Mouse (Mus musculus) erythroblast, embryonic 14.5 days (primary cell): Measurements from ENCODE around the gene Ipo13. TPM values are rescaled to one million over a fixed set of nuclear protein-coding genes. Genes with fewer than 3 reads are reported as not detected.

Experiments used
- H3K27me3 ChIP-seq: 2 replicates; pipeline ENCODE4 v1.6.1; 2012; ENCODE audit warnings: inconsistent platforms; ENCODE audit not compliant: control insufficient read depth
- H3K36me3 ChIP-seq: 2 replicates; pipeline ENCODE4 v1.6.1; 2012; ENCODE audit warnings: mild to moderate bottlenecking, inconsistent platforms; ENCODE audit not compliant: control insufficient read depth
- H3K4me1 ChIP-seq: 2 replicates; pipeline ENCODE4 v1.6.1; 2012; ENCODE audit warnings: inconsistent platforms; ENCODE audit not compliant: control insufficient read depth
- H3K4me3 ChIP-seq: replicated peaks from 2 replicates; pipeline ENCODE3; 2012; ENCODE audit warnings: moderate library complexity, mild to moderate bottlenecking, inconsistent platforms
- H3K9me3 ChIP-seq: 2 replicates; pipeline ENCODE4 v1.6.1; 2012; ENCODE audit warnings: low read length, inconsistent platforms, mixed read lengths; ENCODE audit not compliant: control insufficient read depth
- GATA1 ChIP-seq: IDR thresholded peaks from 2 replicates; pipeline ENCODE4 v1.6.1; 2012; ENCODE audit warnings: low read length, inconsistent platforms, mixed read lengths
- TAL1 ChIP-seq: IDR thresholded peaks from 3 replicates; pipeline ENCODE4 v1.6.1; 2012; ENCODE audit warnings: low read length, inconsistent platforms, mixed read lengths
- polyA plus RNA-seq: library from polyadenylated mRNA; stranded (reverse); fragments of >175 nt; gene quantifications from 2 replicates; pipeline ENCODE4 v1.2.3, GENCODE M21; 2012

The Ipo13 gene
- polyA plus RNA-seq, 1 experiment, result 3.5 TPM

DNA sequence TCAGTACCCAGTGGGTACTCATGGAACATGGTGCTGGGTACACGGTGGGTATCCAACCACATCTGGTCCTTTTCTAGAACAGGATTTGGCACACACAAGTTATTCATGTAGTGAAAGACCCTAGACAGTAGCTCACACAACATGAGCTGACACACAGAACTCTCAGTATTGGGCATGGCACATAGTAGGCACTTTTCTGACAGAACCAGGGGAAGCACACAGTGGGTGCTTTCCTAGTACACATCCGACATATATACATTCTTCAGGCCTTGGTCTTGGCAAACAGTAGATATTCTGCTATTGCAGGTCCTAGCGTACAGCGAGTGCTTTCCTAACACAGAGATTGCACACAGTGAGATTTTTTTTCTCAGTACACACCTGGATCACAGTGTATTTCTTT, 68.5 kb downstream of the Ipo13 start:
- Histone ChIP-seq H3K36me3 (peaks cover 100% of the 10 kb centered on the region), H3K27me3 (no peaks in the 10 kb centered on the region; the same call in 1 of the 2 replicates), H3K9me3 (no peaks in the 10 kb centered on the region), H3K4me3 (no peak overlapping the region), H3K4me1 (peaks cover 88% of the 10 kb centered on the region)
- TF ChIP-seq TAL1 (no peak), GATA1 (no peak)

DNA sequence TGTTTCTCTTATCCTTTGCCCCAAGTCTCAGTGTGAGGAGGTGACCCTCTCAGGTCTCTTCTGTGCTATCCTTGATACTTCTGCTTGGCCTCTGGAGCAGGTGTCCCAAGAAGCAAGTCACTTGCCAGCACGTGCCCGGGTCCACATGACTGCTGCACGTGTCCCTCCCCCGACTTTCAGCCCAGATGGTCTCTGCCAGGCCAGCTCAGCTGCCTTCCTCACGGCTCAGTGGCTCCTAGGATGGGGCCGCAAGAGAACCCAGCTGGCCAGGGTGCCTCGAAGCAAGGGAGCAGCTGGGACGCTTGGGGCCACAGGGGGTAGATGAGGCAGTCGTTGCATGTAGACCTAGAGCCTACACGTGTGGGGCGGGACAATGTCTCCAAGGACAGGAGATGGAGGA, 69.5 kb downstream of the Ipo13 start:
- Histone ChIP-seq H3K36me3 (peaks cover 100% of the 10 kb centered on the region), H3K4me3 (no peak overlapping the region), H3K9me3 (no peaks in the 10 kb centered on the region), H3K4me1 (peaks cover 91% of the 10 kb centered on the region), H3K27me3 (no peaks in the 10 kb centered on the region; the same call in 1 of the 2 replicates)
- no peak for TF ChIP-seq GATA1
- no peak for TF ChIP-seq TAL1

Other genes starting within 250 kb of the Ipo13 start
- 1.7 and 2.1 TPM in 2 replicates for gene Dmap1, start 232.7 kb downstream of the Ipo13 start, polyA plus RNA-seq
- gene Gm12845, start 190.6 kb downstream of the Ipo13 start, polyA plus RNA-seq, result not detected in 2 replicates
- gene Klf17, start 149.4 kb downstream of the Ipo13 start, polyA plus RNA-seq, result not detected in 2 replicates
- 82.3 and 94.8 TPM in 2 replicates for gene Slc6a9, start 80.5 kb downstream of the Ipo13 start, polyA plus RNA-seq
- 0.06 and 0.07 TPM in 2 replicates for gene Ccdc24, start 42.4 kb downstream of the Ipo13 start, polyA plus RNA-seq
- 0.23 and 0.25 TPM in 2 replicates for gene B4galt2, start 31.5 kb downstream of the Ipo13 start, polyA plus RNA-seq
- 37.5 and 76.2 TPM in 2 replicates for gene Atp6v0b, start 27.7 kb downstream of the Ipo13 start, polyA plus RNA-seq
- gene Dph2, start 23.0 kb downstream of the Ipo13 start, polyA plus RNA-seq, result 0.31 and 0.65 TPM in 2 replicates
- 4.5 and 4.9 TPM in 2 replicates for gene Artn, start 14.8 kb upstream of the Ipo13 start, polyA plus RNA-seq
- gene St3gal3, start 219.9 kb upstream of the Ipo13 start, polyA plus RNA-seq, result 0.70 and 0.85 TPM in 2 replicates